Mouse (Mus musculus) C2C12 (cell line): ENCODE data around the gene Fdx1l.
"Not testable (repeated sequence)": the region's sequence is repeated elsewhere in the genome, so short reads cannot be mapped to it uniquely, and the experiment has no call there.

Experiments
- CEBPB ChIP-seq: IDR thresholded peaks from one replicate; pipeline ENCODE4 v1.6.1; 2011; ENCODE audit warnings: low read depth, mild to moderate bottlenecking, control low read depth, moderate library complexity
- CTCF ChIP-seq: IDR thresholded peaks from one replicate; pipeline ENCODE4 v1.5.1; 2011; ENCODE audit not compliant: control insufficient read depth, insufficient read depth, insufficient read length
- MYOG ChIP-seq: IDR thresholded peaks from one replicate; pipeline ENCODE4 v1.6.1; 2011; ENCODE audit not compliant: control insufficient read depth, insufficient read length; ENCODE audit errors: extremely low read depth

DNA sequence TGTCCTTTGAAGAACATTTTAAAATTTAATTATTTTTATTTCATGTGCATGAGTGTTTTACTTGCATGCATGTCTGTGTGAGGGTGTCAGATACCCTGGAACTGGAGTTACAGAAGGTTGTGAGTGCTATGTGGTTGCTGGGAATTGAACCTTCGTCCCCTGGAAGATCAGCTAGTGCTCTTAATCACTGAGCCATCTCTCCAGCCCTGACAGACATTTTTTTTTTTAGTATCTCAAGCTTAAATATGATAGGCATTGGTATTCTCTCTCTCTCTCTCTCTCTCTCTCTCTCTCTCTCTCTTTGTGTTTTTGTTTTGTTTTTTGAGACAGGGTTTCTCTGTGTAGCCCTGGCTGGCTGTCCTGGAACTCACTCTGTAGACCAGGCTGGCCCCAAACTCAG lies 28.6 kb downstream of the Fdx1l start:
- not testable (repeated sequence) for TF ChIP-seq CTCF, CEBPB, MYOG
